Mouse (Mus musculus) kidney, adult 11 months (tissue): ENCODE results near the gene Lmo4.

Source experiments
- DNase-seq: peaks from one replicate; pipeline ENCODE4 v3.0.0; 2022

Gene Lmo4

GRCm38 (mm10) chr3:144147244-144147643 is 57.8 kb downstream of the Lmo4 start:
- no peak for DNase-seq

- DNase-seq: no peak
These were observed 61.0 kb downstream of the Lmo4 start for GRCm38 (mm10) chr3:144144066-144144465.

DNA sequence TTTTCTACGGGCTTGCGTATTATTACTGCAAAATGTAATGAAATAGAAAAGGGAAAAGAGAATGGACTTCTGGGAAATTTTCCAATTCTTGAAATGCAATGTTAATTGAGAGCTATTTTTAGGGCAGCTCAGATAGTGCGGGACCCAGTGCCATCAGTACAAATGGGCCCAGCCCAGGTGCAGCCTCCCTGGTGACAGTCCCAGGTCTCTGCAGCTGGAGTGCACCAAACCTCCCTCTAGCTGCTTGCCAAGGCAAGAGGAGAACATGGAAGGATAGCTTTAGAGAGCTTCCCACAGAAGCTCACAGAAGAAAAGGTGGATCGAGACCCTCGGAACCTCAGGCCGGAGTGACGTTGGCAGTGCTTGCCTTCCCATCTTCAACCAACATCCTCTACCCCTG is 62.1 kb downstream of the Lmo4 start:
- no peak for DNase-seq

- DNase-seq: no peak
These were observed 63.2 kb downstream of the Lmo4 start for GRCm38 (mm10) chr3:144141786-144142185.

- DNase-seq: no peak
These were observed 64.2 kb downstream of the Lmo4 start for GRCm38 (mm10) chr3:144140816-144141215.

DNA sequence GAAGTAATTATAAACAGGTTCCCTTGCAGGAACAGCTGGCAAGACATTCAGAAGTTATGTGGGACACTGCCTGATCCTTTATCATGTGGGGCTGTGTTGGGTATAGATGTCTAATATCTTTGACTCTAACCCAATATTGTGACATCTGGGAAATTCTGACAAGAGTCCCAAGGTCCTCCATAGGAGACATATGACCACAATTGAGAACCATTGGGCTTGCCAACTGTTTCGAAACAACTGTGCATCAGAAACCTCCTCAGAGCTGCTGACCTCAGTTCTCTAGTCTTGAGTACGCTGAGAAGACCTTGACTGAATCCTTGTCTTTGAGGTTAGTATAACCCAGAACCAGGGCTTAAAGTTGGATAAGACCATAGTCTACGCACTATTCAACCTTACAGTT is 66.4 kb downstream of the Lmo4 start:
- DNase-seq: no peak
